Mouse (Mus musculus): ENCODE measurements around the gene Dcaf5. TPM values are rescaled to one million over a fixed set of nuclear protein-coding genes. Genes with fewer than 3 reads are reported as not detected.

Gene Dcaf5
- polyA plus RNA-seq, 1 experiment, result 97.1 TPM

DNA sequence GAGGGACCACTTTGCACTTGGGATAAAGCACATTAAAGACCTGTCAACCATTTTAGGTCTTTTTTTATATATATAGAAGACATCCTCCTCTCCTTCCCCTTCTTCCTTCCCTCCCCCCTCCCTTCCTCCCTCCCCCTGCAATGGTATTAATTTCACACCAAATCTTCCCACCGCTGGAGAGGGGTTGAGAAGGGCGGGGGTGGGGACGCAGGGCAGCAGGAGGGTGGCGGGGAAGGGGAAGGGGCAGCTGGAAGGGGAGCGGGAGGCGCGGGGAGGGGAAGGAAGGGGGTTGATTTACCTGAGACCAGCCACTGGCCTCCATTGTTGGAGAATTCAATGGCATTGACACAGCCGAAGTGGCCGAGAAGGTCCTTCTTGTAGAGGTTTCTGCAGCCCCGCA lies 514 bp downstream of the Dcaf5 start:
- peaks cover 3% of the 10 kb centered on the region for H3K4me1 ChIP-seq (ENCODE audit: control insufficient read depth, insufficient read depth, low read length)
- H3K36me3 ChIP-seq (ENCODE audit: control insufficient read depth, insufficient read depth, low read length), result no peaks in the 10 kb centered on the region
- H3K27me3 ChIP-seq (ENCODE audit: control insufficient read depth, insufficient read depth, low read length), result no peaks in the 10 kb centered on the region
- TF ChIP-seq POLR2A (IDR thresholded peaks at IDR 0.05; ENCODE audit: control insufficient read depth, low read depth, low read length) (no peak), CTCF (IDR thresholded peaks at IDR 0.05; ENCODE audit: control insufficient read depth, insufficient read depth, insufficient replicate concordance, low read depth, low read length) (no peak)
- peak overlapping the region; percentile 99 for H3K27ac ChIP-seq (ENCODE audit: control insufficient read depth, insufficient read depth, low read depth, low read length)
- H3K4me3 ChIP-seq (ENCODE audit: control insufficient read depth, low read depth, low read length), result peak overlapping the region; percentile 100

DNA sequence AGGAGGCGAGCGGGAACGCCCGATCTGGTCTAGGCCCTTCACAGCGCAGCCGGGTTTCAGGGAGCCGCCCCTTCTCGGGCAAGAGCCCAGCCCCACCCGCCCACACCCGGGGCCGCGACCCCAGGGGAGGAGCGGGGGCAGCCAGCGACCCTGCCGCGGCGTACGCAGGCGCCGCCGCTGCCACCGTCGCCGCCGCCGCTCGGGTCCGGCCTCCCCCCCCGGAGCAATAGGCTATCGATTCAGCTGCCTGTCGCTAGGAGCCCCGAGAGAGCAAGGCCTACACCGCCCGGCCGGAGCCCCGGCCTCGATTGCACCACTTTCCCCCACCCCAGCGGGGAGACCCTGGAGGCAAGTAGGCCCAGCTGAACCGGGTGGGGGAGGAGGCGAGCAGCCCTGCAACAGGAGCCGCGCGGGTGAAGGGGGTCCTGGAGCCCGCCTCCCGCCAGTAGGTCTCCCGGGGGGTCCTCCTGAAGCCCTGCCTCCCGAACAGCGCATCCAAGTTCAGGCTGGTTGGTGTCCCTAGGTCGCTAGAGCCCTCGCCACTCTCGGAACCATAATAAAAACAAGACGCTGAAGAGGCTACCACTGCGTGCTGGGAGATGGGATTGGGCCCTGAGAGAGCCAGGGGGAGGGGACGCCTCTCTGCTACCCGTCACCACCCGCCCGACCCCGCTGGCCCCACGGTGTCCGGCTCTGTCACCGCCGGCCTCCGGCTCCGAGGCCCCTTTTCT lies 1.3 kb downstream of the Dcaf5 start:
- Histone ChIP-seq H3K27me3 (ENCODE audit: control insufficient read depth, insufficient read depth, low read length) (no peaks in the 10 kb centered on the region), H3K4me3 (ENCODE audit: control insufficient read depth, low read depth, low read length) (peak overlapping the region; percentile 100), H3K27ac (ENCODE audit: control insufficient read depth, insufficient read depth, low read depth, low read length) (peak overlapping the region; percentile 99), H3K36me3 (ENCODE audit: control insufficient read depth, insufficient read depth, low read length) (no peaks in the 10 kb centered on the region), H3K4me1 (ENCODE audit: control insufficient read depth, insufficient read depth, low read length) (peaks cover 3% of the 10 kb centered on the region)
- TF ChIP-seq CTCF (IDR thresholded peaks at IDR 0.05; ENCODE audit: control insufficient read depth, insufficient read depth, insufficient replicate concordance, low read depth, low read length), result no peak
- TF ChIP-seq POLR2A (IDR thresholded peaks at IDR 0.05; ENCODE audit: control insufficient read depth, low read depth, low read length), result no peak

DNA sequence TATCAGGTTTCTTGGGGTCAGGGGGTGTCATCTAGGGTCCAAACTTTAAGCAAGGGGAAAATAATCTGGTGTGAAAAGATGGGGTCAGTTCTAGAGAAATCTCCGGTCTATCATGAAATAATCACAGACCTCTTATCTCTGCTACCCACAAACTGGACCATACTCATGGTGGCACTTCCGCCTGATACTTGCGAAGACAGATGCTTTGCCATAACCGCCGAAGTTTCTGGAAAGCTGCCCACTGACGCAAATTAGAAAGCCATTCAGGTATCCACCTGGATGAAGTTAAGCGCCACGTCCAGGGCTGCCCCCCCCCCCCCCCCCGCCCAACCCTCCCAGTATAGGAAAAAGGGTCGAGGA lies 1.8 kb downstream of the Dcaf5 start:
- no peak for TF ChIP-seq POLR2A (IDR thresholded peaks at IDR 0.05; ENCODE audit: control insufficient read depth, low read depth, low read length)
- TF ChIP-seq CTCF (IDR thresholded peaks at IDR 0.05; ENCODE audit: control insufficient read depth, insufficient read depth, insufficient replicate concordance, low read depth, low read length), result no peak

GRCm38 (mm10) chr12:80433266-80433665 lies 3.1 kb downstream of the Dcaf5 start:
- H3K4me1 ChIP-seq (ENCODE audit: control insufficient read depth, insufficient read depth, low read length), result peaks cover 3% of the 10 kb centered on the region
- TF ChIP-seq POLR2A (IDR thresholded peaks at IDR 0.05; ENCODE audit: control insufficient read depth, low read depth, low read length) (no peak), CTCF (IDR thresholded peaks at IDR 0.05; ENCODE audit: control insufficient read depth, insufficient read depth, insufficient replicate concordance, low read depth, low read length) (no peak)
- no peak overlapping the region for H3K27ac ChIP-seq (ENCODE audit: control insufficient read depth, insufficient read depth, low read depth, low read length)
- no peaks in the 10 kb centered on the region for H3K27me3 ChIP-seq (ENCODE audit: control insufficient read depth, insufficient read depth, low read length)
- H3K4me3 ChIP-seq (ENCODE audit: control insufficient read depth, low read depth, low read length), result no peak overlapping the region
- H3K36me3 ChIP-seq (ENCODE audit: control insufficient read depth, insufficient read depth, low read length), result no peaks in the 10 kb centered on the region

More for the DNA sequence above, 1.8 kb downstream of the Dcaf5 start:
- Histone ChIP-seq H3K27me3 (ENCODE audit: control insufficient read depth, insufficient read depth, low read length) (no peaks in the 10 kb centered on the region), H3K27ac (ENCODE audit: control insufficient read depth, insufficient read depth, low read depth, low read length) (no peak overlapping the region), H3K36me3 (ENCODE audit: control insufficient read depth, insufficient read depth, low read length) (no peaks in the 10 kb centered on the region), H3K4me3 (ENCODE audit: control insufficient read depth, low read depth, low read length) (peak overlapping the region; percentile 100), H3K4me1 (ENCODE audit: control insufficient read depth, insufficient read depth, low read length) (peaks cover 3% of the 10 kb centered on the region)

- Histone ChIP-seq H3K27me3 (ENCODE audit: control insufficient read depth, insufficient read depth, low read length) (no peaks in the 10 kb centered on the region), H3K36me3 (ENCODE audit: control insufficient read depth, insufficient read depth, low read length) (no peaks in the 10 kb centered on the region), H3K27ac (ENCODE audit: control insufficient read depth, insufficient read depth, low read depth, low read length) (no peak overlapping the region), H3K4me3 (ENCODE audit: control insufficient read depth, low read depth, low read length) (no peak overlapping the region), H3K4me1 (ENCODE audit: control insufficient read depth, insufficient read depth, low read length) (no peaks in the 10 kb centered on the region)
- TF ChIP-seq CTCF (IDR thresholded peaks at IDR 0.05; ENCODE audit: control insufficient read depth, insufficient read depth, insufficient replicate concordance, low read depth, low read length) (no peak), POLR2A (IDR thresholded peaks at IDR 0.05; ENCODE audit: control insufficient read depth, low read depth, low read length) (no peak)
Measured at GRCm38 (mm10) chr12:80427683-80428082, 8.7 kb downstream of the Dcaf5 start.

DNA sequence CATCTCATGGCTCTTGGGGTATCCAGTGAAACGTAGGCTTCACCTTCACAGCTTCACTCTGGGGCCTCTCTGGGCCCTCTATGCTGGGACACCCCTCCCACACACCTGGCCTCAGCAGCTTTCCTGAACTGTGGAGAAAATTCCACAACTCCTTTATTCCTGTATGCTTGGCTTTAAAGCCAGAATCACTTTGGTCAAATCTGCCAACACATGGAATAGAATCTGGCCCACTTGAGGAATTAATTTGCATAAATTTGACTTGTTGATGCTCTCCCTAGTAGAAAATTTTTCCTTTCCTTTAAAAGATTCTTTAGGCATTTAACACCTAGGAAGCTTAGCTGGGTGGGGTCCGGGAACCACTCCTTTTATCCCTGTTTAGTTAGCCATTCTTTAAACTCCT lies 21.3 kb downstream of the Dcaf5 start:
- no peaks in the 10 kb centered on the region for H3K27me3 ChIP-seq (ENCODE audit: control insufficient read depth, insufficient read depth, low read length)
- TF ChIP-seq POLR2A (IDR thresholded peaks at IDR 0.05; ENCODE audit: control insufficient read depth, low read depth, low read length) (no peak), CTCF (IDR thresholded peaks at IDR 0.05; ENCODE audit: control insufficient read depth, insufficient read depth, insufficient replicate concordance, low read depth, low read length) (no peak)
- no peaks in the 10 kb centered on the region for H3K4me1 ChIP-seq (ENCODE audit: control insufficient read depth, insufficient read depth, low read length)
- no peak overlapping the region for H3K27ac ChIP-seq (ENCODE audit: control insufficient read depth, insufficient read depth, low read depth, low read length)
- no peaks in the 10 kb centered on the region for H3K36me3 ChIP-seq (ENCODE audit: control insufficient read depth, insufficient read depth, low read length)
- no peak overlapping the region for H3K4me3 ChIP-seq (ENCODE audit: control insufficient read depth, low read depth, low read length)

DNA sequence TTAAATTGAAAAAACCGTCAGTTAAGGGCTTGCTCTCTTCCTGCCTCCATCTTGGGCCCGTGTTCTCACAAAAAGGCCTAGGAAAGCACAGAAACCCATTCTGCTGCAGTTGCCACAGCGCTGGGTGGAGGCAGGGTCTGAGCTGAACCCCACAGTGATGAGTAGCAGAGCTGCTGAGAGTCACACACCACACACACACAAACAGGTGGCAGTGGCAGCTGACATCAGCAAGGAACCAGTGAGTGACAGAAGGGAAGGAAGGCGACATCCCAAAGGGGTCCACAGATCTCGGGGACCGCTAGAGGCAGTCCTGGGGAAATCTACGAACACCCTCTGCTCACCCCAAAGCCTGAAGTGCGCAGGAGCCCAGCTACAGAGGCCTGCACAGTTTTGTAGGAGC lies 25.5 kb downstream of the Dcaf5 start:
- Histone ChIP-seq H3K27me3 (ENCODE audit: control insufficient read depth, insufficient read depth, low read length) (no peaks in the 10 kb centered on the region), H3K4me1 (ENCODE audit: control insufficient read depth, insufficient read depth, low read length) (no peaks in the 10 kb centered on the region), H3K27ac (ENCODE audit: control insufficient read depth, insufficient read depth, low read depth, low read length) (no peak overlapping the region), H3K4me3 (ENCODE audit: control insufficient read depth, low read depth, low read length) (no peak overlapping the region), H3K36me3 (ENCODE audit: control insufficient read depth, insufficient read depth, low read length) (no peaks in the 10 kb centered on the region)
- TF ChIP-seq CTCF (IDR thresholded peaks at IDR 0.05; ENCODE audit: control insufficient read depth, insufficient read depth, insufficient replicate concordance, low read depth, low read length), result no peak
- no peak for TF ChIP-seq POLR2A (IDR thresholded peaks at IDR 0.05; ENCODE audit: control insufficient read depth, low read depth, low read length)
